Mouse (Mus musculus): ENCODE data around the gene Xpnpep2. TPM values are rescaled to one million over a fixed set of nuclear protein-coding genes. Genes with fewer than 3 reads are reported as not detected.

Gene Xpnpep2
- polyA plus RNA-seq, 1 experiment from 2014 or later = 1.2 TPM

DNA sequence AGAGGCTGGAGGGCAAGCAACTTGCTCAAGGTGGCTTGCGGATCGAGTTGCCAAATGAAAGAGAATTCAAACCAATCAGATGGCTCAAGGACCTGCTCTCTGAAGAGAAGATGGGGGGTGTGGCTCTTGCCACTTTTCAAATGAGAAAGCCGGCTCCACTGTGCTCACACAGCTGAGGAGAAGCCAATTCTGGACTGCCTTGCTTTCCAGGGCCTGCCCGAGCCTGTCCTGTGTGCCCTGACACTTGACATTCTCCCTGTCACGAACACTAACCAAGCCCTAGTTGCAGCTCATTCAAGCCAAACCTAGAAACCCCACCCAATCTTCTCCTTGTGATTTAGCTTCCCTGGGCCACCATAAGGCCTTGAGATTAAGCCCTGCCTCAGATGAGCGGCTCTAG, 29.5 kb downstream of the Xpnpep2 start:
- Histone ChIP-seq H3K4me1 (ENCODE audit: control insufficient read depth, insufficient read depth, low read length) (no peaks in the 10 kb centered on the region), H3K9ac (replicated peaks; ENCODE audit: low read depth, low read length) (no peak overlapping the region), H3K9me3 (ENCODE audit: control insufficient read depth, low read depth, low read length) (no peaks in the 10 kb centered on the region), H3K36me3 (ENCODE audit: control insufficient read depth, insufficient read depth, low read length) (no peaks in the 10 kb centered on the region), H3K4me2 (replicated peaks; ENCODE audit: low read depth, low read length) (no peak overlapping the region), H3K27ac (ENCODE audit: low read length) (no peak overlapping the region), H3K27me3 (ENCODE audit: control insufficient read depth, insufficient read depth, low read length) (no peaks in the 10 kb centered on the region), H3K4me3 (ENCODE audit: low read depth, low read length) (no peak overlapping the region)
- 65% methylated on average over 6 of the region's 6 CpGs for WGBS
- no peak for ATAC-seq (ENCODE audit: insufficient number of reproducible peaks, insufficient read depth, low FRiP score, low read depth)

DNA sequence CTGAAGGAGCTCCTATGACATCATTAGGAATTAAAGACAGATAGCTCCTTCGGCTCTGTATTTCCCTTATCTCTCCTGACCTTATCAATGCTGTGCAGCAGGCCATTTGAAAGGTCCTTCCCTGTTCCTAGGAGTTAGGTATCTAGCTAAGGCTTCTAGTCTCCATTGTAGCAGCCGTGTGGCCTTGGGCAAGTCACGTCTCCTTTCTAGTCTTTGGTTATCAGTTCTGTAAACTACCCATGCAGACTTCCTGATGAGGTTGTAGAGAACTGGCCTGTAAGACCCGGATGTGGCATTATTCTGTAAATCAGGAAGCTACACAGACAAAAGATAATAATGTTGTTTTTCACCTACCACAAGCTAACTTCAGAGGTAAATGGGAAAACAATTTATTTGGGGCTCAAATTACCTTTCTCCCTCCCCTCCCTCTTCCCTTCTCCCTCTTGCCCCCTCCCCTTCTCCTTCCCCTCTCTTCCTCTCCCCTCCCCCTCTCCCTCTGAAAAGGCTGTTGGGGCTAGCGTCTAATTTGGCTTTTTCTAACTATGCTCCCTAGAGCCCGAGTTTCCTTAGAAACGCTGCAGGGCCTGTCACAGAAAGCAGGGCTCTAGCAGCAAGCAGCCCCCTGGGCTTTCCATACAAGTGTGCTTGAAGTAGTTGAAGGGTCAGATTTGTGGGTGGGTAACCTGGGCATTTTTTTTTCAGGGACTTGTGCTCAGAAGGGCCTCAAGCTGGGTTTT, 30.2 kb downstream of the Xpnpep2 start:
- WGBS = 50% methylated on average over 7 of the region's 7 CpGs
- no peaks in the 10 kb centered on the region for H3K9me3 ChIP-seq (ENCODE audit: control insufficient read depth, low read depth, low read length)
- H3K36me3 ChIP-seq (ENCODE audit: control insufficient read depth, insufficient read depth, low read length) = no peaks in the 10 kb centered on the region
- no peak overlapping the region for H3K4me3 ChIP-seq (ENCODE audit: low read depth, low read length)
- no peaks in the 10 kb centered on the region for H3K27me3 ChIP-seq (ENCODE audit: control insufficient read depth, insufficient read depth, low read length)
- H3K9ac ChIP-seq (replicated peaks; ENCODE audit: low read depth, low read length) = no peak overlapping the region
- no peaks in the 10 kb centered on the region for H3K4me1 ChIP-seq (ENCODE audit: control insufficient read depth, insufficient read depth, low read length)
- ATAC-seq (ENCODE audit: insufficient number of reproducible peaks, insufficient read depth, low FRiP score, low read depth) = no peak
- no peak overlapping the region for H3K27ac ChIP-seq (ENCODE audit: low read length)
- no peak overlapping the region for H3K4me2 ChIP-seq (replicated peaks; ENCODE audit: low read depth, low read length)

DNA sequence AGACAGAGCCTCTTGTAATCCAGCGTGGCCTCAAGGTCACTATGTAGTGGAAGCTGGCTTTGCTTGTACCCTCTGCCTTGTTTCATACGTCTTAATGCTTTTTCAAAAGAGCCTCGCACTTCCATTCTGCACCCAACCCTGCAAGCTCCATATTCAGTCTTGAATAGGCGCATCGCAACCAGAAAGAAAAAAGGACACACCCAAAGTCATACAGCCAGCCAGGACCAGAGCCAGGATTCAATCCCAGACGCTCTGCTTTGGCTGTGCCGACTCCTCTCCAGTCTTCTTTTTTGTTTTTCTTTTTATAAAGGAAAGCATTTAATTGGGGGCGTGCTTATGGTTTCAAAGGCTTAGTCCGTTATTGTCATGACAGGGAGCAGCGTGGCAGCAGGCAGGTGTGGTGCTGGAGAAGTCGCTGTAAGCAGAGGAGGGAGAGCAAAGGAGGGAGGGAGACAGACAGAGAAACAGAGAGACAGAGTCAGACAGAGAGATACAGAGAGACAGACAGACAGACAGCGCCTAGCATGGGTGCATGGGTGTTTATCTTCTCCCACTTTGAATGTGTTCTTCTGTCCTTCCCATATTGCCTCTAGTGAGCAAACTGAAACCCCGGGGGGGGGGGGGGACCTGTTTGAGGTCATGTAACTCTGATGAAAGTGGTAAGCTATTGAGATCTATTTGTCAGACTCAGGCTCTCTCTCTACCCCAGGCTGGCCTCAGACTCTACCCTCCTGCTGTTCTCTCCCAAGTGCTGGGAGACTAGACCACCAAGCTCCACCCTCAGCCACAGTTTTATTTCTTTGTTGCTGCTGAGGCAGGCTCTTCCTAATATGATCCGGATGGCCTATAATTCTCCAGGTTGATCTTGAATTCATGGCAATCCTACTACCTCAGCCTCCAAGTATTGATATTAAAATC, 31.1 kb downstream of the Xpnpep2 start:
- Histone ChIP-seq H3K4me3 (ENCODE audit: low read depth, low read length) (no peak overlapping the region), H3K4me2 (replicated peaks; ENCODE audit: low read depth, low read length) (no peak overlapping the region), H3K9ac (replicated peaks; ENCODE audit: low read depth, low read length) (no peak overlapping the region), H3K27ac (ENCODE audit: low read length) (no peak overlapping the region), H3K9me3 (ENCODE audit: control insufficient read depth, low read depth, low read length) (no peaks in the 10 kb centered on the region), H3K4me1 (ENCODE audit: control insufficient read depth, insufficient read depth, low read length) (no peaks in the 10 kb centered on the region), H3K27me3 (ENCODE audit: control insufficient read depth, insufficient read depth, low read length) (no peaks in the 10 kb centered on the region), H3K36me3 (ENCODE audit: control insufficient read depth, insufficient read depth, low read length) (no peaks in the 10 kb centered on the region)
- ATAC-seq (ENCODE audit: insufficient number of reproducible peaks, insufficient read depth, low FRiP score, low read depth) = no peak
- 59% methylated on average over 14 of the region's 14 CpGs for WGBS

DNA sequence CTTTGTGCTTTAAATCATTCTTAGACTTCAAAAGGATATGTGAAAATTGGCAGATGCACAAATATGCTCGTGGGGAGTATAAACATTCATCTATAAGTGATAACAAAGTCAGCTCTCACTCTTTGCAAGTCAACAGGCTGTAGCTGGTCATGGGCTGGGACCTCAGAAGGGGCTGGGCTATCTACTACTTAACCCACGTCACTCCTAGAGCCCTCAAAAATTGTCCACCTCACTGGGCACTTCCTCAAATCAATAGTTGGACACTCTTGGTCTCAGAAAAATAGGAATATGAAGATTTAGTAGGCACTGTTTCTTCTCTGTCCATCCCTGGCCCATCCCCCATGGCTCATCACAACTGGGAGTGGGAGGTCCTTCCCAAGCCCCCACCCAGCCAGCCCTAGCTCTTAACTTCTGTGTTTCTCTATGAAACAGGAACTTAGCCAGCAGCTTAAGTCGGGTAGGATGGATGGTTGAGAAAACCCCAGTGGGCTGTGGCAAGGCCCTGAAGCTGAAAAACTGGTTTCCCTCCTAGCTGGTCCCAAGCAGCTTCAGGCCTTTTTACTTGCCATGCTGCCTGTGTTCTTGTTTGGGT, 31.9 kb downstream of the Xpnpep2 start:
- Histone ChIP-seq H3K4me1 (ENCODE audit: control insufficient read depth, insufficient read depth, low read length) (no peaks in the 10 kb centered on the region), H3K9ac (replicated peaks; ENCODE audit: low read depth, low read length) (no peak overlapping the region), H3K4me2 (replicated peaks; ENCODE audit: low read depth, low read length) (no peak overlapping the region), H3K27me3 (ENCODE audit: control insufficient read depth, insufficient read depth, low read length) (no peaks in the 10 kb centered on the region), H3K4me3 (ENCODE audit: low read depth, low read length) (no peak overlapping the region), H3K36me3 (ENCODE audit: control insufficient read depth, insufficient read depth, low read length) (no peaks in the 10 kb centered on the region), H3K9me3 (ENCODE audit: control insufficient read depth, low read depth, low read length) (no peaks in the 10 kb centered on the region), H3K27ac (ENCODE audit: low read length) (no peak overlapping the region)
- WGBS = 45% methylated on average over 3 of the region's 3 CpGs
- no peak for ATAC-seq (ENCODE audit: insufficient number of reproducible peaks, insufficient read depth, low FRiP score, low read depth)

DNA sequence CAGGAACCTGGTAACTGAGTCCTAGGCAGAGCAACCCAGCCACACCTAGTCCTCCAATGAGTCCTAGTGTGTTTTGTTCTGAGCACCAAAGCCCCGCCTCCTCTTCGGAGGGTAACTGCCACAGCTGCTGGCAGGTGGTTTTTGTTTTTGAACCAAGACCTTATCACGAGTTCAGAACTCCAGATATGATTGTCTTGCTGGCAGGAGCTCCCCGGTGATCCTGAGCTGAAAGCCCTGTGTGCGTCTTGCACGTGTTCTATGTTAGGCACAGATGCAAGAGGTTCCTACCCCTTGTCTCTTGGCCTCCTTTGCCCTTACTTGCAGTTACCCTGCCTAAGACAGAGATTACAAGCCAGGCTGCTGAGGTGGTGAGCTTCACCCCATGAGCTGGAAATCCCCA, 33.0 kb downstream of the Xpnpep2 start:
- Histone ChIP-seq H3K4me3 (ENCODE audit: low read depth, low read length) (no peak overlapping the region), H3K9ac (replicated peaks; ENCODE audit: low read depth, low read length) (no peak overlapping the region), H3K4me2 (replicated peaks; ENCODE audit: low read depth, low read length) (no peak overlapping the region), H3K9me3 (ENCODE audit: control insufficient read depth, low read depth, low read length) (no peaks in the 10 kb centered on the region), H3K27me3 (ENCODE audit: control insufficient read depth, insufficient read depth, low read length) (no peaks in the 10 kb centered on the region), H3K27ac (ENCODE audit: low read length) (no peak overlapping the region), H3K4me1 (ENCODE audit: control insufficient read depth, insufficient read depth, low read length) (no peaks in the 10 kb centered on the region), H3K36me3 (ENCODE audit: control insufficient read depth, insufficient read depth, low read length) (no peaks in the 10 kb centered on the region)
- whole genome bisulfite sequencing = 69% methylated on average over 6 of the region's 6 CpGs
- peak; percentile 44; the same call in 1 of the 2 replicates for ATAC-seq (ENCODE audit: insufficient number of reproducible peaks, insufficient read depth, low FRiP score, low read depth)

DNA sequence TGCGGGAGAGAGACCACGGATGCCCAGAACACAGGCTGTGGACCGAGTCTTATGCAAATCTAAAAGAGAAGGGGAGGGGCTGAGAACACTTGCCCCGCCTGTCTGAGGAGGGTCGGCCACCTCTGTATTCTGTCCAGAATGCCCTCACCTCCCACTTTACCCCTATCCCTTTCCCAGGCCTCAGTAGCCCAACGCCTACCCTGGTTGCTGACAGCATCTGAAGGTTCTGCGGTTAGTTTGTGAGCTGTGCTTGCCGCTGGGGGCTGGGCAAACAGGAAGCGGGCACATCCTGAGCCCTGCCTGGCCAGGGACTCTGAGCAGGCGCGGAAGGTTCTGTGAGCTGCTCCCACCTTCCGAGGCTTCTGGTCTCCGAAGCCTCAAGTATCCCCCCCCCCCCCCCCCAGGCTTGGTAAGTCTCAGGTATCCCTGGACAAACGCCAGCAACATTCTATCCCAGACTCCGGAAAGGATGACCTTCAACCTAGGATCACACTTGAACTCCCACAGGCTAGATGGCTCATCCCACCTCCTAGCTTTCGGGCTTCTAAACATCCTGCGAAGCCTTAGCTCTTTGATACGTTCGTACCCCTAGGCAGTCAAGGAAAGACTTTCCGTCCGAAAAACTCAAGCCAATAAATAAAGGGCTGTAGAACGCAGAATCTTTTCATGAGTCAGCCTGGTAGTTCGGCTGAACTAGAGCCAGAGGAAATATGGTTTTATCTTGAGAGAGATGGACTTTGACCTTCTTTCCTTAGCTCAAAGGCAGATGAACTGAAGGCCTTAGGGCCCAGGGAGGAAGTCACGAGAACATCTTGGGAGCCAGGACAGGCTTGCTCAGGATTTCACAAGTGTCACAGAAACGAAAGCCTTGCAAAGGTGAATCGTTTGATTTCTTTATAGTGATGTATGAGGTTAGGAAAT, 35.1 kb downstream of the Xpnpep2 start:
- H3K36me3 ChIP-seq (ENCODE audit: control insufficient read depth, insufficient read depth, low read length) = no peaks in the 10 kb centered on the region
- H3K27me3 ChIP-seq (ENCODE audit: control insufficient read depth, insufficient read depth, low read length) = no peaks in the 10 kb centered on the region
- 45% methylated on average over 26 of the region's 26 CpGs for WGBS
- no peaks in the 10 kb centered on the region for H3K4me1 ChIP-seq (ENCODE audit: control insufficient read depth, insufficient read depth, low read length)
- no peak overlapping the region for H3K4me3 ChIP-seq (ENCODE audit: low read depth, low read length)
- H3K9ac ChIP-seq (replicated peaks; ENCODE audit: low read depth, low read length) = no peak overlapping the region
- peak overlapping the region; percentile 30 for H3K4me2 ChIP-seq (replicated peaks; ENCODE audit: low read depth, low read length)
- 0 out of 2 replicates have a peak, but pooled peaks have one; percentile 43 for ATAC-seq (ENCODE audit: insufficient number of reproducible peaks, insufficient read depth, low FRiP score, low read depth)
- H3K9me3 ChIP-seq (ENCODE audit: control insufficient read depth, low read depth, low read length) = no peaks in the 10 kb centered on the region
- H3K27ac ChIP-seq (ENCODE audit: low read length) = no peak overlapping the region

DNA sequence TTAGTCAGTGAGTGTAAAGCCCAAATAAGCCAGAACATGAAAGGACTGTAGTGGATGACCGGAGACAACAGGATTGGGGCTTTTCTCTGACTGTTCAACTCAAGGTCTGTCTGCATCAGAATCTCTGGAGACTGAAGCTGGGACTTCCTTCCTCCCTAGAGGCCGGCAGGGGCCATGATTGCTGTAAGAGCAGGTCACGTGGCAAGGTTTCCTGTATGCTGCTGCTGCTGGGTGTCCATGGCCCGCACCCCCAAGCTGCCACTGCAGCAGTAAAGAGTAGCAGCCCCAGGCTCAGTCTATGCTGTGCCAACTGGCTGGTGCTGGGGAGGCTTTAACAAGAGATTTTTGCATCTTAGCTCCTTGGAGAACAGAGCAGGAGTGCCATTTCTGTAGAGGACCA, 37.7 kb downstream of the Xpnpep2 start, which contains the start of gene Sash3:
TSS of gene Sash3 (plus strand) at position 175 of the 400 bp plus-strand sequence.
- ATAC-seq (ENCODE audit: insufficient number of reproducible peaks, insufficient read depth, low FRiP score, low read depth) = no peak
- H3K36me3 ChIP-seq (ENCODE audit: control insufficient read depth, insufficient read depth, low read length) = no peaks in the 10 kb centered on the region

More for the DNA sequence above, 37.7 kb downstream of the Xpnpep2 start, which contains the start of gene Sash3:
- H3K27me3 ChIP-seq (ENCODE audit: control insufficient read depth, insufficient read depth, low read length) = no peaks in the 10 kb centered on the region
- 82% methylated on average over 4 of the region's 4 CpGs for WGBS
- H3K27ac ChIP-seq (ENCODE audit: low read length) = no peak within 1 kb of the TSS
- H3K9me3 ChIP-seq (ENCODE audit: control insufficient read depth, low read depth, low read length) = no peaks in the 10 kb centered on the region
- no peaks in the 10 kb centered on the region for H3K4me1 ChIP-seq (ENCODE audit: control insufficient read depth, insufficient read depth, low read length)
- H3K4me3 ChIP-seq (ENCODE audit: low read depth, low read length) = no peak within 1 kb of the TSS
- no peak within 1 kb of the TSS for H3K4me2 ChIP-seq (replicated peaks; ENCODE audit: low read depth, low read length)
- H3K9ac ChIP-seq (replicated peaks; ENCODE audit: low read depth, low read length) = no peak within 1 kb of the TSS

All from stomach, embryonic 14.5 days (tissue).